In the genomic region with DNA sequence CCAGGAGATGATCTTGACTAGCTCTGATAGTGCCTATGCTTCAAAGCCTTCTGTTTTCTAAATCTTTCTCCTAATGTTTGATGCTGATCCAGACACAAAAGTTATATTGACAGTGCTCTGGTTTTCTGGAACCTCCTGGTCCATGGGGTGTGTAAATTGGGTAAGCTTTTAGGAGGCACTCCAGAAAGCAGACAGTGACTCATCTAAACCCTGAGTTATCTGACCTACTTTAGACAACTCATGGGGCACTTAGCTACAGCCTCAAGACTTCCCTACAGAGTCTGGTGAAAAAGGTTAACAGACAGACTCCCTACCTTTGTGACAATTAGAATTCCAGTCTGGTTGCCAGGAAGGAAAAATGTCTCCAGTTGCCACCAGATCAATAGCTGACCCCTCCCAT, we compare ENCODE assay signal across 38 mouse cellular contexts. TPM values are rescaled to one million over a fixed set of nuclear protein-coding genes. Genes with fewer than 3 reads are reported as not detected.
DNase-seq lines count a peak whose midpoint lies in the region.
"Had no signal": no experiment of that assay in that cellular context is flagged by ENCODE, and none has a peak within 500 bp of the region (broad histone marks: within the 10 kb centered on the region; RNA-seq: fewer than 3 reads in every experiment).

No protein-coding gene starts in this region.

- intact Hi-C loops in heart, postnatal 25 days (cut with DNase I) = no loop called here

- DNase-seq in adrenal gland, adult 2 months = peak; percentile 47
- no peak for DNase-seq in adrenal gland, adult 18-20 months (ENCODE audit: low spot score in 2 of 2)
- DNase-seq in heart, adult 18-20 months = peak; percentile 13 to 45
- no peak for DNase-seq in heart, postnatal 25 days (ENCODE audit: low spot score)
- peak; percentile 63 for DNase-seq in Muller cell, postnatal 12 days (ENCODE audit: inconsistent ontology term)
- DNase-seq in skeletal muscle tissue, adult 2 months (ENCODE audit: low read depth, low spot score) = peak; percentile 21
- no peak for DNase-seq in layer of hippocampus, postnatal 10 days (ENCODE audit: low spot score in 2 of 2)
- DNase-seq: adrenal gland, adult 8-10 months; cerebellum, adult 11 months; cerebellum, adult 9-11 months; embryo, embryonic 11 days; heart, postnatal 4 days; kidney, adult 8-10 months; kidney, postnatal 10 days; left cerebral cortex, postnatal 4 days; liver, postnatal 0 days; lung, postnatal 36 days; right cerebral cortex, postnatal 4 days; thymus, postnatal 4 days had no signal

RNA-seq across cellular contexts. Expression of a gene that starts 1.7 kb away (rescaled TPM):
- not detected for total RNA-seq in adrenal gland, adult 2 months (2021)
- not detected in 2 replicates for polyA plus RNA-seq in adrenal gland, adult 2 months (2012; rRNA removed)
- not detected for total RNA-seq in adrenal gland, adult 18-20 months (2021)
- not detected for total RNA-seq in heart, adult 18-20 months (2021)
- not detected for total RNA-seq in heart, postnatal 25 days (2021)
- under 1 TPM; 0.09 to 0.14 TPM for total RNA-seq in layer of hippocampus, postnatal 10 days (2021)
- total RNA-seq: adrenal gland, adult 8-10 months; heart, postnatal 4 days; left cerebral cortex, postnatal 4 days; megakaryocyte, adult 5-6 weeks had no signal
- polyA plus RNA-seq: embryonic facial prominence, embryonic 12.5 days; forebrain, embryonic 11.5 days; forebrain, embryonic 16.5 days; heart, embryonic 11.5 days; heart, embryonic 16.5 days; hindbrain, embryonic 13.5 days; intestine, embryonic 16.5 days; large intestine, adult 2 months; liver, embryonic 12.5 days; liver, postnatal 0 days; lung, embryonic 16.5 days; midbrain, embryonic 12.5 days; stomach, embryonic 14.5 days had no signal

RNA-seq across cellular contexts. Expression of a gene that starts 51.9 kb away (rescaled TPM):
- total RNA-seq in adrenal gland, adult 2 months (2021) = 100 to 1,000 TPM in 1 of 2 experiments, 10 to 100 TPM in 1; 85.9 to 172 TPM
- polyA plus RNA-seq in adrenal gland, adult 2 months (2012; rRNA removed) = 46.8 and 49.2 TPM in 2 replicates
- total RNA-seq in adrenal gland, adult 18-20 months (2021) = 100 to 1,000 TPM in 1 of 2 experiments, 10 to 100 TPM in 1; 99.2 to 163 TPM
- total RNA-seq in heart, adult 18-20 months (2021) = 100 to 1,000 TPM; 127 to 135 TPM
- total RNA-seq in heart, postnatal 25 days (2021) = 10 to 100 TPM; 89.2 to 90.0 TPM
- 100 to 1,000 TPM; 488 to 510 TPM for total RNA-seq in layer of hippocampus, postnatal 10 days (2021)

RNA-seq across cellular contexts. Expression of a gene that starts 51.9 kb away (rescaled TPM):
- total RNA-seq in adrenal gland, adult 2 months (2021) = not detected
- not detected in 2 replicates for polyA plus RNA-seq in adrenal gland, adult 2 months (2012; rRNA removed)
- total RNA-seq in adrenal gland, adult 18-20 months (2021) = not detected
- under 1 TPM; 0.42 to 0.64 TPM for total RNA-seq in heart, adult 18-20 months (2021)
- 1 to 10 TPM; 1.9 to 2.5 TPM for total RNA-seq in heart, postnatal 25 days (2021)
- under 1 TPM in 1 of 2 experiments, not detected in 1; 0.64 TPM for total RNA-seq in layer of hippocampus, postnatal 10 days (2021)
- total RNA-seq: adrenal gland, adult 8-10 months; gastrocnemius, postnatal 4 days; layer of hippocampus, postnatal 14 days; left cerebral cortex, adult 8-10 months; megakaryocyte, adult 5-6 weeks had no signal
- polyA plus RNA-seq: embryonic facial prominence, embryonic 12.5 days; forebrain, embryonic 11.5 days; forebrain, embryonic 16.5 days; heart, embryonic 11.5 days; heart, embryonic 16.5 days; hindbrain, embryonic 13.5 days; intestine, embryonic 16.5 days; large intestine, adult 2 months; limb, embryonic 14.5 days; liver, embryonic 12.5 days; liver, postnatal 0 days; lung, embryonic 16.5 days; midbrain, embryonic 12.5 days; neural tube, embryonic 13.5 days; stomach, embryonic 14.5 days; thymus, postnatal 0 days had no signal

Comparison
In these comparisons a context has a peak if more than half of its experiments do, and no peak if none do; other contexts are left out.
1. DNase-seq: peak in adrenal gland, adult 2 months (single experiment), heart, adult 18-20 months (2 of 2), Muller cell, postnatal 12 days (single experiment) and skeletal muscle tissue, adult 2 months (single experiment); none in adrenal gland, adult 18-20 months (0 of 2), heart, postnatal 25 days (single experiment) and layer of hippocampus, postnatal 10 days (0 of 2).